Mouse (Mus musculus): Measurements from ENCODE around the gene Tpte. TPM values are rescaled to one million over a fixed set of nuclear protein-coding genes. Genes with fewer than 3 reads are reported as not detected.
A peak's percentile ranks its signal among the peaks of the same experiment; 100 is the strongest.

Gene Tpte
- polyA plus RNA-seq, 1 experiment, result not detected

DNA sequence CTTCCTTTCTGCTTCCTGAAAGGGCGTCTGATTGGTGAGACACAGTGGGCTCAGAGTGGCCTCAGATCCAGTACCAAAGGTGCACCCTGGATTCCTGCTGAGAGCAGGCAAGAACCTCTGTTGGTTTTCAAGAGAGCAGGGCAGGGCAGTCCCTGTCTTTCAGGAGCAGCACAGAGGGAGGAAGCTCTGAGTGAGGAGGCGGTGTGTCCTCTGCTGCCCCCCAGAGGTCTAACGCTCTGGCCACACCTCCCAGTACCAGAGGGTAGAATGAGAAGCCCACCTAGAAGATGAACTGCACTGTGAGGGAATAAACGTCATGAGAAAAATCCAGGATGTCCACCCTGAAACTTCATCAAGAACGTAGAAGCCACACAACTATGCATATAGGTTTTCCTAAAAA is 93.7 kb downstream of the Tpte start:
- TF ChIP-seq CTCF (IDR thresholded peaks at IDR 0.05; ENCODE audit: control insufficient read depth, insufficient read depth, insufficient read length) (peak; percentile 18), MYOG (IDR thresholded peaks at IDR 0.05; ENCODE audit: control insufficient read depth, extremely low read depth, insufficient read length) (no peak), CEBPB (IDR thresholded peaks at IDR 0.05; ENCODE audit: low read depth) (no peak), MAX (IDR thresholded peaks at IDR 0.05) (no peak)
- Histone ChIP-seq H3K36me3 (ENCODE audit: control insufficient read depth, insufficient read depth) (no peaks in the 10 kb centered on the region), H3K79me3 (ENCODE audit: low read depth) (no peaks in the 10 kb centered on the region), H3K4me3 (ENCODE audit: insufficient read depth, poor library complexity, severe bottlenecking) (no peak overlapping the region), H3ac (ENCODE audit: control insufficient read depth, insufficient read length, low read depth) (no peak overlapping the region), H3K79me2 (ENCODE audit: control insufficient read depth, insufficient read depth) (no peaks in the 10 kb centered on the region), H3K27me3 (ENCODE audit: control insufficient read depth, insufficient read depth, insufficient read length) (no peaks in the 10 kb centered on the region)

DNA sequence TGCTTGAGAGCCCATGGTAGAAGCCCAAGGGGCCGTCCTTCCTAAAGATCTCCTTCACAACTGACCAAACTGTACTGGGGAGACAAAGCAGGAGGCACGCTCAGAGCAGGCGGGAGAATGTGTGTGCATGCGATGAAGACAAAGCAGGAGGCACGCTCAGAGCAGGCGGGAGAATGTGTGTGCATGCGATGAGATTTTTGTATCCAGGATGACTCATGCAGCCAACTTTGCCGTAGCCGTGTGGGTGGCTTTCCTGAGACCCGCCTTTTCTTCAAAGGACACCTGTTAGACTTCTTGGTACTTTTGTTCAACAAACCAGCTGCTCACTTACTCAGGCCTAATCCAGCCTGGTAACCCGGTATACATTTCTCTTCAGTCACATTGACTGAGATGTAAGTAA is 97.7 kb downstream of the Tpte start:
- no peaks in the 10 kb centered on the region for H3K79me2 ChIP-seq (ENCODE audit: control insufficient read depth, insufficient read depth)
- no peak overlapping the region for H3ac ChIP-seq (ENCODE audit: control insufficient read depth, insufficient read length, low read depth)
- TF ChIP-seq MAX (IDR thresholded peaks at IDR 0.05), result no peak
- TF ChIP-seq MYOD1 (IDR thresholded peaks at IDR 0.05; ENCODE audit: control insufficient read depth, insufficient read length, low read depth), result no peak
- no peak for TF ChIP-seq MYOG (IDR thresholded peaks at IDR 0.05; ENCODE audit: control insufficient read depth, extremely low read depth, insufficient read length)
- no peak for TF ChIP-seq CTCF (IDR thresholded peaks at IDR 0.05; ENCODE audit: control insufficient read depth, insufficient read depth, insufficient read length)
- no peak for TF ChIP-seq CEBPB (IDR thresholded peaks at IDR 0.05; ENCODE audit: low read depth)
- H3K27me3 ChIP-seq (ENCODE audit: control insufficient read depth, insufficient read depth, insufficient read length), result no peaks in the 10 kb centered on the region
- H3K36me3 ChIP-seq (ENCODE audit: control insufficient read depth, insufficient read depth), result no peaks in the 10 kb centered on the region
- no peak overlapping the region for H3K4me3 ChIP-seq (ENCODE audit: insufficient read depth, poor library complexity, severe bottlenecking)
- no peaks in the 10 kb centered on the region for H3K79me3 ChIP-seq (ENCODE audit: low read depth)

- Histone ChIP-seq H3K27me3 (ENCODE audit: control insufficient read depth, insufficient read depth, insufficient read length) (no peaks in the 10 kb centered on the region), H3K79me3 (ENCODE audit: low read depth) (no peaks in the 10 kb centered on the region), H3K36me3 (ENCODE audit: control insufficient read depth, insufficient read depth) (no peaks in the 10 kb centered on the region), H3K4me3 (ENCODE audit: insufficient read depth, poor library complexity, severe bottlenecking) (no peak overlapping the region), H3K79me2 (ENCODE audit: control insufficient read depth, insufficient read depth) (no peaks in the 10 kb centered on the region), H3ac (ENCODE audit: control insufficient read depth, insufficient read length, low read depth) (no peak overlapping the region)
- no peak for TF ChIP-seq CEBPB (IDR thresholded peaks at IDR 0.05; ENCODE audit: low read depth)
- no peak for TF ChIP-seq MAX (IDR thresholded peaks at IDR 0.05)
- no peak for TF ChIP-seq MYOG (IDR thresholded peaks at IDR 0.05; ENCODE audit: control insufficient read depth, extremely low read depth, insufficient read length)
- no peak for TF ChIP-seq USF1 (IDR thresholded peaks at IDR 0.05; ENCODE audit: low read depth)
- no peak for TF ChIP-seq FOSL1 (IDR thresholded peaks at IDR 0.05; ENCODE audit: insufficient read depth, low read length, poor library complexity, severe bottlenecking)
- TF ChIP-seq CTCF (IDR thresholded peaks at IDR 0.05; ENCODE audit: control insufficient read depth, insufficient read depth, insufficient read length), result no peak
- no peak for TF ChIP-seq MYOD1 (IDR thresholded peaks at IDR 0.05; ENCODE audit: control insufficient read depth, insufficient read length, low read depth)
Measured at GRCm38 (mm10) chr8:22382824-22383595, 99.8 kb downstream of the Tpte start.

DNA sequence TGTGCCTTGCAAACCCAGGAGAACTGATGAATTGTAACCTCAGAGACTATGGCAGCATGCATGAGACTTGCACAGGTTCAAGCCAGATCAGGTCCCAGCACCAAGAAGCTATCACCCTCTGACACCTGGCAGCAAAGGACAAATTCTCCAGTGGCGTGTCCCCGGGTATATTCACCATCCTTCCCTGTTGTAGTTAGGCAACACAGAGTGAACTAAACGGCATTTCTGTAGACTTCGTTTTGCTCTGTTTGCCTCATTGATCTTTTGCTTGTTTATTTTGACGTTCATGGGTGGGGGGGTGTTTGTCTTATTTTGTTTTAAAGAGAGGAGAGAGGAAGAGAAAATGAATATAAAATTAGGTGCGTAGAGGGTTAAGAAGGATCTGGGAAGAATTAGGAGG is 101.9 kb downstream of the Tpte start:
- Histone ChIP-seq H3K27me3 (ENCODE audit: control insufficient read depth, insufficient read depth, insufficient read length) (no peaks in the 10 kb centered on the region), H3ac (ENCODE audit: control insufficient read depth, insufficient read length, low read depth) (no peak overlapping the region), H3K79me3 (ENCODE audit: low read depth) (no peaks in the 10 kb centered on the region), H3K36me3 (ENCODE audit: control insufficient read depth, insufficient read depth) (no peaks in the 10 kb centered on the region), H3K4me3 (ENCODE audit: insufficient read depth, poor library complexity, severe bottlenecking) (no peak overlapping the region), H3K79me2 (ENCODE audit: control insufficient read depth, insufficient read depth) (no peaks in the 10 kb centered on the region)
- TF ChIP-seq FOSL1 (IDR thresholded peaks at IDR 0.05; ENCODE audit: insufficient read depth, low read length, poor library complexity, severe bottlenecking) (no peak), CTCF (IDR thresholded peaks at IDR 0.05; ENCODE audit: control insufficient read depth, insufficient read depth, insufficient read length) (no peak), USF1 (IDR thresholded peaks at IDR 0.05; ENCODE audit: low read depth) (no peak), CEBPB (IDR thresholded peaks at IDR 0.05; ENCODE audit: low read depth) (no peak), MAX (IDR thresholded peaks at IDR 0.05) (no peak), MYOD1 (IDR thresholded peaks at IDR 0.05; ENCODE audit: control insufficient read depth, insufficient read length, low read depth) (no peak), MYOG (IDR thresholded peaks at IDR 0.05; ENCODE audit: control insufficient read depth, extremely low read depth, insufficient read length) (no peak)

DNA sequence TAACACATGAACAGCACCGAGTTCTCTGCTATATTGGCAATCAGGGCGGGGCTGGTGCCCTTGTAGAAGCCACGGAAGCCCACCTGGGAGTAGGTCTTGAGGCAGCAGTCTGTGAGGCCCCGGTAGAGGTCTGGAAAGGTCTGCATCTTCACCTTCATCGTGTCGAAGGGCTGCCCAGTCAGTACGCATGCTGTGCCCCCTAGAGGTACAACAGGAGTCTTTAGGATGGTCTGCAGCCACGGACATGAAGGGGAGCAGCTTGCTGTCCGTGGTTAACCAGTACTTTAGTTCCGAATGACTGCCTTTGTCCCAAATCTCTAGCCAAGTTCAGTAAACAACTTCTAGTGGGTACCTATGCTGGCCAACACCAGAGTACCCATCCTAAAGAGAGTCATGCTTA is 106.6 kb downstream of the Tpte start:
- H3K27me3 ChIP-seq (ENCODE audit: control insufficient read depth, insufficient read depth, insufficient read length), result no peaks in the 10 kb centered on the region
- H3K36me3 ChIP-seq (ENCODE audit: control insufficient read depth, insufficient read depth), result no peaks in the 10 kb centered on the region
- H3ac ChIP-seq (ENCODE audit: control insufficient read depth, insufficient read length, low read depth), result no peak overlapping the region
- H3K79me2 ChIP-seq (ENCODE audit: control insufficient read depth, insufficient read depth), result no peaks in the 10 kb centered on the region
- H3K79me3 ChIP-seq (ENCODE audit: low read depth), result no peaks in the 10 kb centered on the region
- no peak overlapping the region for H3K4me3 ChIP-seq (ENCODE audit: insufficient read depth, poor library complexity, severe bottlenecking)
- TF ChIP-seq CEBPB (IDR thresholded peaks at IDR 0.05; ENCODE audit: low read depth), result no peak
- no peak for TF ChIP-seq CTCF (IDR thresholded peaks at IDR 0.05; ENCODE audit: control insufficient read depth, insufficient read depth, insufficient read length)
- no peak for TF ChIP-seq MYOG (IDR thresholded peaks at IDR 0.05; ENCODE audit: control insufficient read depth, extremely low read depth, insufficient read length)
- TF ChIP-seq MAX (IDR thresholded peaks at IDR 0.05), result no peak
- TF ChIP-seq USF1 (IDR thresholded peaks at IDR 0.05; ENCODE audit: low read depth), result no peak
- no peak for TF ChIP-seq MYOD1 (IDR thresholded peaks at IDR 0.05; ENCODE audit: control insufficient read depth, insufficient read length, low read depth)
- no peak for TF ChIP-seq FOSL1 (IDR thresholded peaks at IDR 0.05; ENCODE audit: insufficient read depth, low read length, poor library complexity, severe bottlenecking)

All from C2C12 (cell line).